ENCODE assay signal across 24 mouse cellular contexts in the genomic region with DNA sequence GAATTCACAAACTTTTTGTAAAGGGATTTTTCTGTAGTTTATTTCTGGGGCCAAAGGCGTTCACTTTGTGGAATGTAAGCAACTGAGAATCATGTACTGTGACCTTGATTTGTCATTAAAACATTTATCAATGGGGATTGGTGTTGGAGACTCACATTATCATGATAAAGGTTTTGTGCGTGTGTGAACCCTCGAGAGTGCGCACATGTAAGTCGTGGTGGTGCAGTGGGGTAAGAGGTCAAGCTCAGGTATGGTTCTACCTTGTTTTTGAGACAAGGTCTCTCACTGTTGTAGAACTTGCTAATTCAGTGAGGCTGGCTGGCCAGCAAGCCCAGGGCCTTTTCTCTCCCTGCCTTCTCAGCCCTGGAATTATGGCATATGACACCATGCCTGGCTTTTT.
DNase-seq lines count a peak whose midpoint lies in the region; ATAC-seq lines count a peak whose summit lies in the region.
"Had no signal": no experiment of that assay in that cellular context is flagged by ENCODE, and none has a peak within 500 bp of the region (broad histone marks: within the 10 kb centered on the region; RNA-seq: fewer than 3 reads in every experiment).

No protein-coding gene starts in this region.

- H3K27ac ChIP-seq in hindbrain, embryonic 10.5 days: 0 out of 2 replicates have a peak overlapping the region, but pooled peaks have one; percentile 14
- no peak overlapping the region for H3K27ac ChIP-seq in hindbrain, embryonic 12.5 days
- H3K27ac ChIP-seq in midbrain, embryonic 11.5 days (ENCODE audit: low read depth, low read length): no peak overlapping the region
- H3K27ac ChIP-seq in midbrain, embryonic 16.5 days (ENCODE audit: low read length): no peak overlapping the region
- H3K27ac ChIP-seq in limb, embryonic 13.5 days: peak overlapping the region; percentile 90
- H3K27ac ChIP-seq: heart, embryonic 10.5 days; heart, embryonic 13.5 days; hindbrain, embryonic 13.5 days; intestine, embryonic 15.5 days had no signal

- no peaks in the 10 kb centered on the region for H3K27me3 ChIP-seq in hindbrain, embryonic 10.5 days (ENCODE audit: insufficient read depth, poor library complexity, severe bottlenecking)
- no peaks in the 10 kb centered on the region for H3K27me3 ChIP-seq in hindbrain, embryonic 12.5 days
- H3K27me3 ChIP-seq in midbrain, embryonic 11.5 days (ENCODE audit: control insufficient read depth, insufficient read depth, low read length): no peaks in the 10 kb centered on the region
- H3K27me3 ChIP-seq in midbrain, embryonic 16.5 days (ENCODE audit: control insufficient read depth, insufficient read depth, low read depth, low read length): no peaks in the 10 kb centered on the region
- H3K27me3 ChIP-seq in limb, embryonic 13.5 days: no peaks in the 10 kb centered on the region
- H3K27me3 ChIP-seq: hindbrain, embryonic 13.5 days; intestine, embryonic 15.5 days had no signal

- no peak overlapping the region for H3K4me2 ChIP-seq in hindbrain, embryonic 12.5 days (replicated peaks)
- H3K4me2 ChIP-seq in midbrain, embryonic 11.5 days: no peak overlapping the region
- no peak overlapping the region for H3K4me2 ChIP-seq in midbrain, embryonic 16.5 days (ENCODE audit: low read length)
- H3K4me2 ChIP-seq in limb, embryonic 13.5 days (replicated peaks): no peak overlapping the region
- H3K4me2 ChIP-seq: heart, embryonic 13.5 days; hindbrain, embryonic 13.5 days; intestine, embryonic 15.5 days had no signal

- no peaks in the 10 kb centered on the region for H3K9me3 ChIP-seq in hindbrain, embryonic 10.5 days
- no peaks in the 10 kb centered on the region for H3K9me3 ChIP-seq in hindbrain, embryonic 12.5 days (replicated peaks)
- H3K9me3 ChIP-seq in midbrain, embryonic 11.5 days (ENCODE audit: control insufficient read depth, low read length): no peaks in the 10 kb centered on the region
- no peaks in the 10 kb centered on the region for H3K9me3 ChIP-seq in midbrain, embryonic 16.5 days (replicated peaks; ENCODE audit: control insufficient read depth, low read length, poor library complexity, severe bottlenecking)
- no peaks in the 10 kb centered on the region for H3K9me3 ChIP-seq in limb, embryonic 13.5 days
- H3K9me3 ChIP-seq: heart, embryonic 10.5 days; heart, embryonic 13.5 days; hindbrain, embryonic 13.5 days; intestine, embryonic 15.5 days had no signal

- H3K36me3 ChIP-seq in hindbrain, embryonic 10.5 days: no peaks in the 10 kb centered on the region
- H3K36me3 ChIP-seq in hindbrain, embryonic 12.5 days: no peaks in the 10 kb centered on the region
- no peaks in the 10 kb centered on the region for H3K36me3 ChIP-seq in midbrain, embryonic 11.5 days (ENCODE audit: control insufficient read depth, insufficient read depth, low read length)
- no peaks in the 10 kb centered on the region for H3K36me3 ChIP-seq in midbrain, embryonic 16.5 days (ENCODE audit: control insufficient read depth, insufficient read depth, low read length)
- no peaks in the 10 kb centered on the region for H3K36me3 ChIP-seq in limb, embryonic 13.5 days
- H3K36me3 ChIP-seq: heart, embryonic 10.5 days; heart, embryonic 13.5 days; hindbrain, embryonic 13.5 days; intestine, embryonic 15.5 days had no signal

- DNase-seq in hindbrain, embryonic 10.5 days (ENCODE audit: low spot score): no peak
- DNase-seq in midbrain, embryonic 11.5 days (ENCODE audit: low spot score, missing footprints): peak; percentile 60
- DNase-seq in layer of hippocampus, adult 9-10 months (ENCODE audit: low spot score): no peak
- DNase-seq in heart, adult 8-10 months (ENCODE audit: low spot score): no peak
- DNase-seq: adrenal gland, adult 2 months; adrenal gland, postnatal 14 days; cerebellum, adult 11 months; cerebellum, adult 2 months; cerebellum, adult 9-11 months; cerebellum, postnatal 25 days; gastrocnemius, postnatal 25 days; heart, adult 18-20 months; heart, postnatal 14 days; heart, postnatal 4 days had no signal

- no peak overlapping the region for H3K9ac ChIP-seq in hindbrain, embryonic 12.5 days
- H3K9ac ChIP-seq in midbrain, embryonic 11.5 days (ENCODE audit: low read length): no peak overlapping the region
- no peak overlapping the region for H3K9ac ChIP-seq in midbrain, embryonic 16.5 days (ENCODE audit: low read depth, low read length)
- no peak overlapping the region for H3K9ac ChIP-seq in limb, embryonic 13.5 days
- H3K9ac ChIP-seq: heart, embryonic 13.5 days; hindbrain, embryonic 13.5 days; intestine, embryonic 15.5 days had no signal

- no peak overlapping the region for H3K4me3 ChIP-seq in hindbrain, embryonic 10.5 days
- no peak overlapping the region for H3K4me3 ChIP-seq in hindbrain, embryonic 12.5 days
- H3K4me3 ChIP-seq in midbrain, embryonic 11.5 days (ENCODE audit: low read depth, low read length): no peak overlapping the region
- H3K4me3 ChIP-seq in midbrain, embryonic 16.5 days (ENCODE audit: low read depth, low read length): no peak overlapping the region
- no peak overlapping the region for H3K4me3 ChIP-seq in limb, embryonic 13.5 days
- H3K4me3 ChIP-seq: heart, embryonic 10.5 days; heart, embryonic 13.5 days; hindbrain, embryonic 13.5 days; intestine, embryonic 15.5 days had no signal

- 82% methylated on average over 5 of the region's 5 CpGs for WGBS in hindbrain, embryonic 10.5 days
- WGBS in hindbrain, embryonic 12.5 days: 82% methylated on average over 5 of the region's 5 CpGs
- WGBS in midbrain, embryonic 11.5 days: 79% methylated on average over 5 of the region's 5 CpGs
- WGBS in midbrain, embryonic 16.5 days: 76% methylated on average over 5 of the region's 5 CpGs
- WGBS in limb, embryonic 13.5 days: 87% methylated on average over 5 of the region's 5 CpGs

- H3K4me1 ChIP-seq in hindbrain, embryonic 10.5 days (replicated peaks): peaks cover 76% of the 10 kb centered on the region
- H3K4me1 ChIP-seq in hindbrain, embryonic 12.5 days: peaks cover 60% of the 10 kb centered on the region
- H3K4me1 ChIP-seq in midbrain, embryonic 11.5 days (ENCODE audit: control insufficient read depth, insufficient read depth, low read length): peaks cover 63% of the 10 kb centered on the region
- H3K4me1 ChIP-seq in midbrain, embryonic 16.5 days (ENCODE audit: control insufficient read depth, insufficient read depth, low read length): peaks cover 41% of the 10 kb centered on the region
- peaks cover 72% of the 10 kb centered on the region for H3K4me1 ChIP-seq in limb, embryonic 13.5 days
- H3K4me1 ChIP-seq: intestine, embryonic 15.5 days had no signal

- no peak for ATAC-seq in hindbrain, embryonic 12.5 days (ENCODE audit: low FRiP score)
- no peak for ATAC-seq in midbrain, embryonic 11.5 days (ENCODE audit: low FRiP score)
- no peak for ATAC-seq in midbrain, embryonic 16.5 days
- no peak for ATAC-seq in limb, embryonic 13.5 days (ENCODE audit: low FRiP score, low read depth)
- ATAC-seq: CD4-positive, CD25-positive, alpha-beta regulatory T cell, adult 4 months; forebrain, embryonic 14.5 days; hindbrain, embryonic 16.5 days had no signal

Comparison
In these comparisons a context has a peak if more than half of its experiments do, and no peak if none do; other contexts are left out.
1. H3K27ac ChIP-seq: peak in hindbrain, embryonic 10.5 days (single experiment) and limb, embryonic 13.5 days (single experiment); none in hindbrain, embryonic 12.5 days (single experiment), midbrain, embryonic 11.5 days (single experiment) and midbrain, embryonic 16.5 days (single experiment).